Mouse (Mus musculus) forebrain, embryonic 10.5 days (tissue): Measurements from ENCODE around the gene D630003M21Rik. TPM values are rescaled to one million over a fixed set of nuclear protein-coding genes. Genes with fewer than 3 reads are reported as not detected.

Experiments
- DNase-seq: peaks from one replicate; pipeline ENCODE4 v3.0.0-alpha.2; 2017; ENCODE audit warnings: low spot score; ENCODE audit errors: extremely low spot score
- H3K27ac ChIP-seq: fragments of 300-500 bp; sonication (generic); 2 replicates; pipeline ENCODE4 v1.5.1; 2016; ENCODE audit warnings: mild to moderate bottlenecking
- H3K27me3 ChIP-seq: fragments of 300-500 bp; sonication (generic); 2 replicates; pipeline ENCODE4 v1.6.1; 2016; ENCODE audit warnings: mild to moderate bottlenecking; ENCODE audit not compliant: poor library complexity, severe bottlenecking
- H3K36me3 ChIP-seq: fragments of 300-500 bp; sonication (generic); replicated peaks from 2 replicates; pipeline ENCODE4 v1.6.1; 2016; ENCODE audit warnings: mild to moderate bottlenecking, moderate library complexity
- H3K4me1 ChIP-seq: fragments of 300-500 bp; sonication (generic); 2 replicates; pipeline ENCODE4 v1.6.1; 2016
- H3K4me3 ChIP-seq: fragments of 300-500 bp; sonication (generic); 2 replicates; pipeline ENCODE4 v1.5.1; 2016; ENCODE audit warnings: mild to moderate bottlenecking, moderate library complexity
- H3K9me3 ChIP-seq: fragments of 300-500 bp; sonication (generic); 2 replicates; pipeline ENCODE4 v1.6.1; 2016; ENCODE audit warnings: mild to moderate bottlenecking, moderate library complexity
- WGBS: fragments of 180-500 bp; shearing (Covaris S2); methylation state at CpG from one replicate; pipeline ENCODE4 v1.1.7; 2016; 5-methylcytosine and 5-hydroxymethylcytosine counted together
- polyA plus RNA-seq: library from polyadenylated mRNA; unstranded; fragments of >200 nt; fragmentation: Nextera tagmentation; extraction: Ambion mirVana; gene quantifications from 2 replicates; pipeline ENCODE4 v1.2.1, GENCODE M21; 2016

The D630003M21Rik gene
- polyA plus RNA-seq, 1 experiment from 2014 or later, result 2.3 TPM

DNA sequence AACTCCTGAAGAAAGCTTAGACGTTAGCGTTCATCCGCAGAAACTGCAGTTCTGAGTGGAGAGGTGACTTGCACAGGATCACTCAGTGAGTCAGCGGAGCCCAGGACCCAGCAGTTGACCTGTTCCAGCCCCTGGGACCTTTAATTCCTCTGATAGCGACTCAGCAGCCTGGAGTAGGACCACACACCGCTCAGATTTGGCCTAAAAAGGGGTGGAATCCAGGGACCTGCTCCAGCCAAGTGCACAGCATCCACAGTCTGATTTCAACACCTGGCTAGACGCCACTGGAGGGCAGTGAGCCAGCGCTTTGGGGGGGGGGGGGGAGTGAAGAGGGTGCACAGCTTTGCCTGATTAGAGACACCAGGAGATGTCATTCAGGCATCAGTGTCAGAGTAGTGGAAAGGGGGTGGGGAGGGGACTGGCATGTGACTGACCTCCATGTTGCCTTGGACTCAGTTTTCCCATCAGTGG lies 60.2 kb downstream of the D630003M21Rik start:
- Histone ChIP-seq H3K27me3 (no peaks in the 10 kb centered on the region), H3K4me1 (peaks cover 15% of the 10 kb centered on the region), H3K27ac (no peak overlapping the region), H3K9me3 (no peaks in the 10 kb centered on the region), H3K4me3 (no peak overlapping the region), H3K36me3 (no peaks in the 10 kb centered on the region)
- WGBS, result 77% methylated on average over 8 of the region's 8 CpGs
- no peak for DNase-seq

DNA sequence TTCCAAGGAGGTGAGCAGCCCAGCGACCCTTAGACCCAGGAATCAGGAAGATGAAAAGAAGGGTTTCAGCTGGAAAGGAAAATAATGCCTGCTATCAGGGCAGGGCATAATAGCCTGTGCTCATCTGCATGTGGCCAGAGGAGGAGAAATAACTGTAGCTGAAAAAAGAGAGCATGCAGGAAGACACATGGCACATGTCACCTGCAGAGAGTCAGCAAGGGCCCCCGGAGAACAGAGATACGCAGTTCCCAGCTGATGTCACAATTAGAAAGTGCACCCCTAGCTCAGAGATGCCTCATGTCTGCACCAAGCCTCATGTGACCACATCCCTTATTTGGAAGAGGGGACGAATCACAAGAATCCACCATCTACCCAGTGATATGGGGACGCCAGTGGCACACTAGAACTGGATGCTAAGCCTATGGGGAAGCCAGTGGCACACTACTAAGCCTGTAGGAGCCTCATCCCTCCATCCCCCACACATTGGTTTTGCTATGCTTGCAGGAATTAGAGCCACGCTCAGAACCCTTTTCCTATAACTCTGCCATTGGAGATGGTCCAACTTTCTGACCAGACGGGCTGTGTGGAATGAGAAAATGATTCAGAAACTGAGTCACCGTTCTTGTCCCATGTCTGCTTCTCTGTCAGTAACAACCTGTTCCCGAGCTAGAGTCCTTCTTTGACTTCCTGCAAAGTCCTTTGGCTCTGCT lies 61.4 kb downstream of the D630003M21Rik start:
- H3K27me3 ChIP-seq, result no peaks in the 10 kb centered on the region
- H3K4me1 ChIP-seq, result peaks cover 15% of the 10 kb centered on the region
- DNase-seq, result no peak
- no peak overlapping the region for H3K27ac ChIP-seq
- WGBS, result 84% methylated on average over 9 of the region's 9 CpGs
- no peaks in the 10 kb centered on the region for H3K9me3 ChIP-seq
- no peaks in the 10 kb centered on the region for H3K36me3 ChIP-seq
- H3K4me3 ChIP-seq, result no peak overlapping the region

DNA sequence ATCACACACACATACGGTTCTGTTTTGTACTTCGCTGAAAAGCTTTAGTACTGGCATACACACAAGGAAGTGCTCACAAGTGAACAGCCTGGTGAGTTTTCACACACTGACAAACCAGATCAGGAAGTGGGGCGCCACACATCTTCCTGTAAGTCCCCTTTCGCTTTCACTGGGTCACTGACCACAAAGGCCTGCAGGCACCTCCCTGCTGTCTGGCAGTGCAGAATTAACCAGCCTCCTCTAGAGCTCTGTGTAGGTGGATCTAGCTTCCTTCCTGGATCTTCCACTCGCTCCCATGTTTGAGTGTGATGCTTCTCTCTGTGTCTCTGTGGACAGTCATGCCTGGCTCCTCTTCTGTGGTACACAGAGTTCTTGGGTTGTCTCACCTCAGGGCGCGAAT lies 62.4 kb downstream of the D630003M21Rik start:
- WGBS, result 82% methylated on average over 7 of the region's 7 CpGs
- Histone ChIP-seq H3K4me1 (peaks cover 15% of the 10 kb centered on the region), H3K27ac (no peak overlapping the region), H3K36me3 (no peaks in the 10 kb centered on the region), H3K4me3 (no peak overlapping the region), H3K9me3 (no peaks in the 10 kb centered on the region), H3K27me3 (no peaks in the 10 kb centered on the region)
- DNase-seq, result no peak

DNA sequence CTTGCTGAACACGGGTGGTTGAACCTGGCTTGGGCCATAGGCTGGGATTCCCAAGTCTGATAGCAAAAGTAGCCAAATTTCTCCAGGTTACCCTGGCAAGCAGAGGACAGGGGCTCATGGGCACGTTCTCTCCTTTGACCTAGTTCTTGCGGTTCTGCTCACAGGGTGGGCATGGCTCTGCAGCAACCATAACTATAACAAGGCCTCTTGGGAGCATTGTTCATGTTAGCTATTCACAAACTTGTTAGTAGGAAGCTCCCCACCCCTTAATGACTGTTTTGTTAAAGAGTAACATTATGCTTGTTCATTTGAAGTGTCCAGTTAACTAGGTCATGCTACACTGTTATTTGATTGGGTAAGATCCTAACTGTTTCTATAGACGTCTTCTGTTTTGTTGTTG lies 63.2 kb downstream of the D630003M21Rik start:
- no peaks in the 10 kb centered on the region for H3K36me3 ChIP-seq
- H3K27ac ChIP-seq, result no peak overlapping the region
- H3K4me1 ChIP-seq, result peaks cover 15% of the 10 kb centered on the region
- H3K4me3 ChIP-seq, result no peak overlapping the region
- H3K9me3 ChIP-seq, result no peaks in the 10 kb centered on the region
- WGBS, result 91% methylated on average over 4 of the region's 4 CpGs
- H3K27me3 ChIP-seq, result no peaks in the 10 kb centered on the region
- no peak for DNase-seq

DNA sequence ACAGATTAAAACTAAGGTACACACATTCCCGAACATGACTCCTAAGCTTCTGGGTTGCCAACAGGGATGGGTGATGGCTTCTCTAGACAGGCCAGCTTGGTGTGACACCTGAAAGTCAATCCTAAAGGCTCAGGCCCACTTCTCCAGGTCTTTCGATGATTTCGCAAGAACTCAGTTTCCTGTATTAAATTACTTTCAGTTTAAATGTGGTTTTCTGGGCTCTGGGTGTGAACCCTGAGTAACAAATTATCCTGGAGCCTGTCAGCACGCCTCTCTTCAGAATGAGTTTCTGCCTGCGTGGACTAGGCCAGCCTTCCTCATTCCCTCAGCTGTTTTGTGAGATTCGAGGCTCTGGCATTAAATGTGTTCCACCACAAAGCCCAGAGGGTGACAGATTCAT lies 66.0 kb downstream of the D630003M21Rik start:
- H3K4me1 ChIP-seq, result peaks cover 19% of the 10 kb centered on the region

DNA sequence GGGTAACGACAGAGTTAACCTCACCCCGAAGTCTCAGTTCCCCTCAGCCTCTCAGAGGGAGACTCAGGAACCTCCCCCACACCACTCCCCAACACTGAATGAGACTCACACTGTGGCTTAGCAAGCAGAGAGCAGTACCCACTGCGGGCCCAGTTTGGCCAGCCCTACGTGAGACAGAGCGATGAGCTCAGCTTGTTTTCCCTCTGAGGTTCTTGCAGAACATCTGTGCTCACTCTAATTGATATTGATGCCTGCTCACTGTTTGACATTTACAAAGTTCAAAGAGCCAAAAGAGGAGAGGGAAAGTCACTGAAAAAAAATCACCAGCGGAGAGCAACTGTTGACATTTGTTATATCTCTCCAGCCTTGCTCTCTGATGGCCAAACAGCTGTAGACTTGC lies 67.3 kb downstream of the D630003M21Rik start:
- H3K4me3 ChIP-seq, result no peak overlapping the region
- H3K36me3 ChIP-seq, result no peaks in the 10 kb centered on the region

More for the DNA sequence above, 66.0 kb downstream of the D630003M21Rik start:
- Histone ChIP-seq H3K36me3 (no peaks in the 10 kb centered on the region), H3K27ac (no peak overlapping the region), H3K9me3 (no peaks in the 10 kb centered on the region), H3K4me3 (no peak overlapping the region), H3K27me3 (no peaks in the 10 kb centered on the region)
- DNase-seq, result no peak
- WGBS, result 89% methylated on average over 6 of the region's 6 CpGs

DNA sequence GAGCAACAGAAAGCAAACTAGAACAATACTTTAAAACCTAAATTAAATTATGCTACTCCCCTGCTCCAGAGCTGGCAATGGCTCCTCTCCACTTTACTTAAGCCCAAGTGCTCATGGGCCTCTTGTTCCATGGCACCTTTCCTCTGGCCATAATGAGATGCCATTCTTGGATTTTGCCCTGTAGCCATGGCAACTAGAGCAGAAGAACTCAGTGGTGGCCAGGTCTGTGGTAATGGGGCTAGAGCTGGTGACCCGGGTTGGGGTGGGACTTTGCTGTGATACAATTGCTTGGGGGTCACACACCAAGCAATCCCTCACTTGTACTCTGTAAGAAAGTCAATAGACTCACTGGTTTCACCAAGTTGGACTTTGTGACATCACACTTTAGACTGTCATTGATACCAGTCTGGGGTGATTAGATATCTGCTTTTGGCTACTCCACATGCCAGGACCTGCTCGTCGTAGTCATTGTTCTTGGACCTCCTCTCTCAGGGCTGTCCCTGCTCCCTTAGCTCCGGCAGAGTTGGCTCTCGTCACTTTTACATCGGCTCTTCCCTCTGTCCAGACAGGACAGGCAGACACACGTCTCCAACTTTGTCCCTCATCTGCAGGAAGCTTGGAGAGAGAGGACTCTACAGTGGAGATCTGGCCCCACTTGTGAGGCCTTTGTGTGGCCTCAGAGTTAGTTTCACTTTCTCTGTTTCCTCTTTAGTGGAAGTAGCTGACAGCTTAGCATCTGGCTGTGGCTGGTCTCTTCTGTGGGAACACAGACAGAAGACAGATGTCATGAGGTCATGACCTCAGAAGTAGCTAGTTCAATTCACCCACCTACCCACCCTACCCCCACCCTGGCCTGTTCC lies 69.4 kb downstream of the D630003M21Rik start:
- H3K36me3 ChIP-seq, result no peaks in the 10 kb centered on the region
- WGBS, result 70% methylated on average over 7 of the region's 7 CpGs
- no peaks in the 10 kb centered on the region for H3K27me3 ChIP-seq
- 0 out of 2 replicates have a peak overlapping the region, but pooled peaks have one; percentile 35 for H3K27ac ChIP-seq
- no peak for DNase-seq
- no peak overlapping the region for H3K4me3 ChIP-seq
- H3K9me3 ChIP-seq, result no peaks in the 10 kb centered on the region
- peaks cover 19% of the 10 kb centered on the region for H3K4me1 ChIP-seq

More for the DNA sequence above, 67.3 kb downstream of the D630003M21Rik start:
- H3K9me3 ChIP-seq, result no peaks in the 10 kb centered on the region
- H3K4me1 ChIP-seq, result peaks cover 16% of the 10 kb centered on the region
- WGBS, result 91% methylated on average over 6 of the region's 6 CpGs
- no peak overlapping the region for H3K27ac ChIP-seq
- H3K27me3 ChIP-seq, result no peaks in the 10 kb centered on the region
- DNase-seq, result no peak

DNA sequence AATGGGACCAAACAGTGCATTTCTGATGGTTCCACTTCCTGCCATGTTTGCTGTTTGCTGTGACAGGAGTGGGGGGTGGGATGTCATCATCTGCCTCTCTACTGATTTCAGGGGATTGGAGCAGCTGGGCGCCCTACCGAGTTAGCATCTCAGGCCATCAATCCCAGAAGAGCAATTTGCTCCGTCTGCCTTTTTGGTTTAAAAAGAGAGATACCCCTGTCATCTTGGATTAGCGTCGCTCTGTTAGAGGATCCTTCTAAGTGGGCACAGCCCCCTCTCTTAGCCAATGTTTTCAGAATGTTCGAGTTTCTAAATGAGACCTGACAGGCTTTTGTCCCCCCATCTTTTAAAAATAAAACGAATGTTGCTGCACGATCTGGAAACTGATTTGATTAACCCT lies 71.4 kb downstream of the D630003M21Rik start:
- Histone ChIP-seq H3K9me3 (no peaks in the 10 kb centered on the region), H3K27ac (no peak overlapping the region), H3K27me3 (no peaks in the 10 kb centered on the region), H3K4me3 (no peak overlapping the region), H3K4me1 (peaks cover 38% of the 10 kb centered on the region), H3K36me3 (no peaks in the 10 kb centered on the region)
- no peak for DNase-seq
- WGBS, result 66% methylated on average over 8 of the region's 8 CpGs

DNA sequence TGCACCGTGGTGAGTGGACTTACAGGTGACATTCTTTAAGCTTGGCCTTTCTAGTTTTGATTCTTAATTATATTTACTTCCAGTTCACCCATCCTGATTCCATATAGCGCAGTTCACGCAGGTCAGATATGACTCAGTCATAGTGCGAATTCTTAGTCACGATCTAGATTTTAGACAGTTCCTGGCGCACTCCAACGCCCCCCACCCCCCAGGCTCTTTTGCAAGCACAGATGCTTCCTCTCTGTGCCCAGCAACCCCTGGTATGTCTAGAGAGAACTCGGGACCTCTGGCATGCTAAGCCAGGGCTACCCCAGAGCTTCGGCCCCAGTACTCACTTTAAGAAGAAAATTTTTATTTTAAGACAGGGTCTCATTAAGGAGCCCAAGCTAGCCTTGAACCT lies 72.5 kb downstream of the D630003M21Rik start:
- WGBS, result 90% methylated on average over 9 of the region's 9 CpGs

DNA sequence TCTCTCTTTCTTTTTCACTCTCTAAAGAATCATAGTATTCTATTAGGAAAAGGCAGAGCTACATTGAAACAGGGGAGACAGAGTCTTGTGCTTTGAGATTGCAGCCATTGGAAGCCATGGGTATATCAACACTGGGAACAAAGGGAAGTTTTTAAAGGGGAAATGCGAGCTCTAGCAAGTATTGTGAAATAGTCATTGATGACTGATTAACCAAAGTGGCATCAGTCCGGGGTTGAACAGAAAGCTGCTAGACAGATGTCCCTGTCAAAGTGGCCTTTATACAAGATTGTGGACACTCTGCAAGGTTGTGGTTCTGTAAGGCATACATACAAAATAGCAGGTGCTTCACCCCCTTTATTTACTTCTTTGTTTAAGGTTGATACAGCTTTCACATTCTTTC lies 73.4 kb downstream of the D630003M21Rik start:
- H3K4me3 ChIP-seq, result no peak overlapping the region
- H3K4me1 ChIP-seq, result peaks cover 47% of the 10 kb centered on the region
- 86% methylated on average over 2 of the region's 2 CpGs for WGBS
- H3K27me3 ChIP-seq, result no peaks in the 10 kb centered on the region
- no peak overlapping the region for H3K27ac ChIP-seq
- H3K36me3 ChIP-seq, result no peaks in the 10 kb centered on the region
- H3K9me3 ChIP-seq, result peaks cover 6% of the 10 kb centered on the region; the same call in 1 of the 2 replicates
- DNase-seq, result no peak

More for the DNA sequence above, 72.5 kb downstream of the D630003M21Rik start:
- no peak for DNase-seq
- Histone ChIP-seq H3K36me3 (no peaks in the 10 kb centered on the region), H3K27ac (no peak overlapping the region), H3K4me3 (no peak overlapping the region), H3K9me3 (no peaks in the 10 kb centered on the region), H3K4me1 (peaks cover 47% of the 10 kb centered on the region), H3K27me3 (no peaks in the 10 kb centered on the region)

DNA sequence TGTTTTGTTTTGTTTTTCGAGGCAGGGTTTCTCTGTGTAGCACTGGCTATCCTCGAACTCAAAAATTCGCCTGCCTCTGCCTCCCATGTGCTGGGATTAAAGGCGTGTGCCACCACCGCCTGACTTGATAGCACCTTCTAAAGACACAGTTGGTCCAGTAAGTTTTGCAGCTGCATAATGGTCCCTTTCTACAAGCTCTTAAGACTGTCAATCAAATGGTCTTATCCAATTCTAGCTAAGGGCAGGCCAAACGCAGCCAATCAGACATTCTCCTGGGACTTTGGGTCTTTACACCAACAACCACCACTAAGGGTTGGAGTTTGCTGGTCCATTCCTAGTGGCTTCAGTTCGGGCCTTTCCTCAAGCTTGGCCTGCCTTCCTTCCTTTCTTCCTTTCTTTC lies 73.9 kb downstream of the D630003M21Rik start:
- WGBS, result 89% methylated on average over 7 of the region's 7 CpGs
- Histone ChIP-seq H3K27ac (no peak overlapping the region), H3K4me3 (no peak overlapping the region), H3K4me1 (peaks cover 42% of the 10 kb centered on the region), H3K36me3 (no peaks in the 10 kb centered on the region), H3K27me3 (no peaks in the 10 kb centered on the region), H3K9me3 (peaks cover 6% of the 10 kb centered on the region; the same call in 1 of the 2 replicates)
- DNase-seq, result no peak

DNA sequence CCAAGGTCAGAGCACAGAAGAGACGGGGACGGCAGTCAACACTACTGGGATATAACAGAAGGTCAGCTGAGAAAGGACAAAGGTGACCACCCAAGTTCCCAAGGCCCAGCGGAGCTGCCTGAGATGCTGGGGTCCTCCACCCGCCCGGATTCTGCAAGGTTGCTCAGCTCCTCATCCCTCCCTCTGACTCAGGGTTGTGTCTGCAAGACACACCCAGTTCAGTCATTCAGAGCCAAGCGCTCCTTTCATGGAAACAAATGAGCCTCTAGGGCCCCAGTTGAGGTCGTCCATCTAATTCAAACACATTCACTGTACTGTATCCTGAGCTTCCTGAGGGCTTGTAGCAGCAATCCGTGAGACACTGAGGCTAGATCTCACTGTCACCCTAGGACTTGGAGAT lies 74.4 kb downstream of the D630003M21Rik start:
- peaks cover 37% of the 10 kb centered on the region for H3K4me1 ChIP-seq
- H3K36me3 ChIP-seq, result no peaks in the 10 kb centered on the region
- peaks cover 6% of the 10 kb centered on the region; the same call in 1 of the 2 replicates for H3K9me3 ChIP-seq
- H3K4me3 ChIP-seq, result no peak overlapping the region
- H3K27me3 ChIP-seq, result no peaks in the 10 kb centered on the region
- DNase-seq, result no peak
- 66% methylated on average over 8 of the region's 8 CpGs for WGBS
- peak overlapping the region; percentile 89 for H3K27ac ChIP-seq
